Mouse (Mus musculus) thymus, adult 2 months (tissue): ENCODE measurements around the gene Snapc5.

ENCODE experiments used
- CTCF ChIP-seq: fragments of 200-500 bp; IDR thresholded peaks from 2 replicates; pipeline ENCODE4 v1.5.1; 2012; ENCODE audit warnings: mild to moderate bottlenecking, control low read depth, low read length, moderate library complexity, borderline replicate concordance; ENCODE audit not compliant: control insufficient read depth, poor library complexity, insufficient read depth; ENCODE audit errors: extremely low read depth
- POLR2A ChIP-seq: fragments of 200-500 bp; IDR thresholded peaks from 2 replicates; pipeline ENCODE4 v1.6.1; 2012; ENCODE audit warnings: mild to moderate bottlenecking, low read length, control low read depth, moderate library complexity; ENCODE audit not compliant: control insufficient read depth, poor library complexity, insufficient read depth; ENCODE audit errors: extremely low read depth

DNA sequence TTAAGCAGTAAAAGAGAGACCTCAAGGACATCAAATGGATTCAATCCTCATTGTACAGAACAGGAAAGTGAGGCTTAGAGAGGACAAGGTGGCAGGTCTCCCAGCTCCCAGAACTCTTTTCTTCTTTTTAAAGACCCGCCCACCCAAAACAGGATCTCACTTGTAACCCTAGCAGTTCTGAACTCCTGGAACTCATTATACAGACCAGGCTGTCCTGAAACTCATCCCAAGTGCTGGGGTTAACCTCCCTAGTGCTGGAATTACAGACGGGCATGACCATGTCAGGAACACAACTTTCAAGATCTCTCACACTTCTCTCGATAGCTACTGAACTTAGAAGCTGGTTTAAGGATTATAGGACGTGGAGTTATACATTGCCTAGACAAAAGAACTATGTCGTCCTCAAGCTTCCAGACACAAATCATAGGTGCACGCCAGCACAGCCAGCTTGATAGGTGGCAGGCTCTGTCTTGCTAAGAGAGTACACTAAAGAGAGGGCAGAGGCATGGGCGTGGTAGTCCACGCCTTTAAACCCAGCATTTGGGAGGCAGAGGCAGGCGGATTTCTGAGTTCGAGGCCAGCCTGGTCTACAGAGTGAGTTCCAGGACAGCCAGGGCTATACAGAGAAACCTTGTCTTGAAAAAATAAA is 40.8 kb downstream of the Snapc5 start:
- TF ChIP-seq POLR2A, result no peak
- no peak for TF ChIP-seq CTCF
